21 mouse cellular contexts compared by ENCODE assay signal in the genomic region with DNA sequence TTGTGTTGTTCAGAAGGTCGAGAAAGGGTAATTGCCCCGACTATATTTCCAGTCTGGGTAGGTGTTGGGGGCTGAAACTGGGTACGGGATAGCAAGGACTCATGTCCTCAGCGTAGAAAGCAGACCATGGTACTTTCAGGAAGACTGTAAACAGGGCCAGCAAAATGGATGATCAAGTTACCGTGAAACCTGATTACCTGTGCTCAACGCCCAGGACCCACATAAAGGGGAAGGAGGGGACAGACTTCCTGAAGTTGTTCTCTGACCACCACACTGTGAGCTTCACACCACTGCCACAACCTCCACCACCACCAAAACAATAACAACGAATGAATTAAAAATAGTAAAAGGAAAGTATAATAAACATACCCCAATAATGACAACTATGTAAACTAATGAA. TPM values are rescaled to one million over a fixed set of nuclear protein-coding genes. Genes with fewer than 3 reads are reported as not detected.
DNase-seq lines count a peak whose midpoint lies in the region; ATAC-seq and TF ChIP-seq lines count a peak whose summit lies in the region.
"Had no signal": no experiment of that assay in that cellular context is flagged by ENCODE, and none has a peak within 500 bp of the region (broad histone marks: within the 10 kb centered on the region; RNA-seq: fewer than 3 reads in every experiment).

No protein-coding gene starts in this region.

- H3K9me3 ChIP-seq in hindbrain, embryonic 11.5 days (ENCODE audit: control insufficient read depth, low read length) = no peaks in the 10 kb centered on the region
- no peaks in the 10 kb centered on the region for H3K9me3 ChIP-seq in hindbrain, postnatal 0 days (ENCODE audit: low read length)
- no peaks in the 10 kb centered on the region for H3K9me3 ChIP-seq in kidney, embryonic 15.5 days (replicated peaks)
- H3K9me3 ChIP-seq in embryonic facial prominence, embryonic 12.5 days = no peaks in the 10 kb centered on the region
- H3K9me3 ChIP-seq: embryonic facial prominence, embryonic 13.5 days; G1E; heart, embryonic 15.5 days; hindbrain, embryonic 10.5 days had no signal

- no peak overlapping the region for H3K9ac ChIP-seq in hindbrain, embryonic 11.5 days (ENCODE audit: low read depth, low read length)
- no peak overlapping the region for H3K9ac ChIP-seq in hindbrain, postnatal 0 days (replicated peaks; ENCODE audit: low read length)
- H3K9ac ChIP-seq in kidney, embryonic 15.5 days = no peak overlapping the region
- no peak overlapping the region for H3K9ac ChIP-seq in embryonic facial prominence, embryonic 12.5 days
- H3K9ac ChIP-seq: embryonic facial prominence, embryonic 13.5 days; heart, embryonic 15.5 days had no signal

- no peak overlapping the region for H3K27ac ChIP-seq in hindbrain, embryonic 11.5 days (ENCODE audit: low read depth, low read length)
- H3K27ac ChIP-seq in hindbrain, postnatal 0 days = no peak overlapping the region
- H3K27ac ChIP-seq in kidney, embryonic 15.5 days = no peak overlapping the region
- no peak overlapping the region for H3K27ac ChIP-seq in embryonic facial prominence, embryonic 12.5 days
- H3K27ac ChIP-seq: embryonic facial prominence, embryonic 13.5 days; heart, adult 2 months; heart, embryonic 15.5 days; hindbrain, embryonic 10.5 days had no signal

- intact Hi-C loops in heart, postnatal 25 days (cut with DNase I) = no loop called here

- no peak overlapping the region for H3K4me3 ChIP-seq in hindbrain, embryonic 11.5 days (ENCODE audit: low read depth, low read length)
- no peak overlapping the region for H3K4me3 ChIP-seq in hindbrain, postnatal 0 days (ENCODE audit: low read length)
- no peak overlapping the region for H3K4me3 ChIP-seq in kidney, embryonic 15.5 days (replicated peaks)
- no peak overlapping the region for H3K4me3 ChIP-seq in embryonic facial prominence, embryonic 12.5 days
- H3K4me3 ChIP-seq: embryonic facial prominence, embryonic 13.5 days; heart, adult 2 months; heart, embryonic 15.5 days; hindbrain, embryonic 10.5 days had no signal

- DNase-seq in hindbrain, embryonic 11.5 days (ENCODE audit: low spot score) = no peak
- no peak for DNase-seq in hindbrain, postnatal 0 days (ENCODE audit: low spot score)
- no peak for DNase-seq in kidney, adult 11 months
- no peak for DNase-seq in heart, postnatal 25 days (ENCODE audit: low spot score)
- DNase-seq: adrenal gland, adult 8-10 months; adrenal gland, postnatal 36 days; B cell, adult 2 months; cerebellum, adult 2 months; gastrocnemius, postnatal 14 days; heart, adult 2 months; heart, postnatal 14 days had no signal

- H3K36me3 ChIP-seq in hindbrain, embryonic 11.5 days (ENCODE audit: control insufficient read depth, insufficient read depth, low read length) = no peaks in the 10 kb centered on the region
- H3K36me3 ChIP-seq in hindbrain, postnatal 0 days (ENCODE audit: insufficient read depth, low read length) = no peaks in the 10 kb centered on the region
- H3K36me3 ChIP-seq in kidney, embryonic 15.5 days = no peaks in the 10 kb centered on the region
- no peaks in the 10 kb centered on the region for H3K36me3 ChIP-seq in embryonic facial prominence, embryonic 12.5 days
- H3K36me3 ChIP-seq: embryonic facial prominence, embryonic 13.5 days; G1E; heart, embryonic 15.5 days; hindbrain, embryonic 10.5 days had no signal

- ATAC-seq in hindbrain, embryonic 11.5 days (ENCODE audit: low FRiP score) = 0 out of 2 replicates have a peak, but pooled peaks have one; percentile 47
- no peak for ATAC-seq in hindbrain, postnatal 0 days
- peak; percentile 64 for ATAC-seq in kidney, embryonic 15.5 days (replicated peaks; ENCODE audit: low FRiP score)
- ATAC-seq in embryonic facial prominence, embryonic 12.5 days (ENCODE audit: insufficient number of reproducible peaks, insufficient read depth, low FRiP score, low TSS enrichment) = 0 out of 2 replicates have a peak, but pooled peaks have one; percentile 41
- ATAC-seq: CD4-positive, CD25-positive, alpha-beta regulatory T cell, adult 4 months; inflammation-experienced regulatory T-cells, adult 6 months; intestine, postnatal 0 days had no signal

- no peak overlapping the region for H3K4me2 ChIP-seq in hindbrain, embryonic 11.5 days (replicated peaks; ENCODE audit: low read depth, low read length)
- no peak overlapping the region for H3K4me2 ChIP-seq in hindbrain, postnatal 0 days (ENCODE audit: low read depth, low read length)
- H3K4me2 ChIP-seq in kidney, embryonic 15.5 days = peak overlapping the region; percentile 32
- H3K4me2 ChIP-seq in embryonic facial prominence, embryonic 12.5 days (replicated peaks) = no peak overlapping the region
- H3K4me2 ChIP-seq: embryonic facial prominence, embryonic 13.5 days; heart, embryonic 11.5 days; heart, embryonic 15.5 days had no signal

- no peak for TF ChIP-seq CTCF in hindbrain, postnatal 0 days (IDR thresholded peaks at IDR 0.05; ENCODE audit: low read depth)

- H3K27me3 ChIP-seq in hindbrain, embryonic 11.5 days (ENCODE audit: control insufficient read depth, insufficient read depth, low read length) = no peaks in the 10 kb centered on the region
- H3K27me3 ChIP-seq in hindbrain, postnatal 0 days (ENCODE audit: insufficient read depth, low read length) = no peaks in the 10 kb centered on the region
- H3K27me3 ChIP-seq in kidney, embryonic 15.5 days = no peaks in the 10 kb centered on the region
- no peaks in the 10 kb centered on the region for H3K27me3 ChIP-seq in embryonic facial prominence, embryonic 12.5 days
- H3K27me3 ChIP-seq: embryonic facial prominence, embryonic 13.5 days; heart, embryonic 15.5 days had no signal

- H3K4me1 ChIP-seq in hindbrain, embryonic 11.5 days (replicated peaks; ENCODE audit: control insufficient read depth, insufficient read depth, low read length) = no peaks in the 10 kb centered on the region
- no peaks in the 10 kb centered on the region for H3K4me1 ChIP-seq in hindbrain, postnatal 0 days (ENCODE audit: insufficient read depth, low read length)
- peaks cover 6% of the 10 kb centered on the region for H3K4me1 ChIP-seq in kidney, embryonic 15.5 days
- H3K4me1 ChIP-seq in embryonic facial prominence, embryonic 12.5 days = no peaks in the 10 kb centered on the region
- H3K4me1 ChIP-seq: heart, embryonic 15.5 days had no signal

- 67% methylated on average over 7 of the region's 7 CpGs for WGBS in hindbrain, embryonic 11.5 days
- 63% methylated on average over 7 of the region's 7 CpGs for WGBS in hindbrain, postnatal 0 days
- WGBS in kidney, embryonic 15.5 days = 33% methylated on average over 7 of the region's 7 CpGs
- whole genome bisulfite sequencing in embryonic facial prominence, embryonic 12.5 days = 44% methylated on average over 7 of the region's 7 CpGs

RNA-seq across cellular contexts. Expression of gene Ccdc93, which starts 42.1 kb away (rescaled TPM):
- polyA plus RNA-seq in hindbrain, embryonic 11.5 days (2014; fragmentation: Nextera tagmentation; extraction: Ambion mirVana) = 8.7 and 11.1 TPM in 2 replicates
- total RNA-seq in hindbrain, postnatal 0 days (2014; rRNA removed) = 14.6 and 15.4 TPM in 2 replicates
- polyA plus RNA-seq in hindbrain, postnatal 0 days (2015; fragmentation: Nextera tagmentation; extraction: Ambion mirVana) = 6.1 and 7.4 TPM in 2 replicates
- 10.7 and 11.3 TPM in 2 replicates for polyA plus RNA-seq in kidney, embryonic 15.5 days (2015; fragmentation: Nextera tagmentation; extraction: Ambion mirVana)
- polyA plus RNA-seq in embryonic facial prominence, embryonic 12.5 days (2016; fragmentation: Nextera tagmentation; extraction: Ambion mirVana) = 16.3 and 17.3 TPM in 2 replicates
- 10 to 100 TPM; 14.0 to 14.5 TPM for total RNA-seq in heart, postnatal 25 days (2021)

RNA-seq across cellular contexts. Expression of gene Insig2, which starts 56.3 kb away (rescaled TPM):
- 19.1 and 20.8 TPM in 2 replicates for polyA plus RNA-seq in hindbrain, embryonic 11.5 days (2014; fragmentation: Nextera tagmentation; extraction: Ambion mirVana)
- total RNA-seq in hindbrain, postnatal 0 days (2014; rRNA removed) = 16.6 and 28.8 TPM in 2 replicates
- polyA plus RNA-seq in hindbrain, postnatal 0 days (2015; fragmentation: Nextera tagmentation; extraction: Ambion mirVana) = 46.0 and 48.0 TPM in 2 replicates
- polyA plus RNA-seq in kidney, embryonic 15.5 days (2015; fragmentation: Nextera tagmentation; extraction: Ambion mirVana) = 35.7 and 39.2 TPM in 2 replicates
- 23.3 and 23.5 TPM in 2 replicates for polyA plus RNA-seq in embryonic facial prominence, embryonic 12.5 days (2016; fragmentation: Nextera tagmentation; extraction: Ambion mirVana)
- total RNA-seq in heart, postnatal 25 days (2021) = 10 to 100 TPM; 58.1 to 65.9 TPM
